Mouse (Mus musculus) MEL (cell line): ENCODE measurements around the gene Tmprss12. TPM values are rescaled to one million over a fixed set of nuclear protein-coding genes. Genes with fewer than 3 reads are reported as not detected.
"Not testable (repeated sequence)": the region's sequence is repeated elsewhere in the genome, so short reads cannot be mapped to it uniquely, and the experiment has no call there.

Experiments
- DNase-seq: peaks from one replicate; pipeline ENCODE4 v3.0.0; 2011; ENCODE audit warnings: low read depth, low spot score
- H3K27ac ChIP-seq: 2 replicates; pipeline ENCODE4 v1.5.1; 2012; ENCODE audit warnings: low read depth, mild to moderate bottlenecking, control low read depth, low read length, moderate library complexity; ENCODE audit not compliant: control insufficient read depth
- H3K27me3 ChIP-seq, 2 experiments: fragments of 150-350 bp in 1 of 2; sonication (generic) in 1 of 2; 2 replicates each; pipeline ENCODE4 v1.6.1; 2012; ENCODE audit warnings: low read length in 2 of 2, mild to moderate bottlenecking in 2 of 2, improper control_type of control experiment in 1 of 2, moderate library complexity in 1 of 2; ENCODE audit not compliant: insufficient read depth in 2 of 2, control insufficient read depth in 1 of 2
- H3K36me3 ChIP-seq, 2 experiments: 2 replicates each; pipeline ENCODE4 v1.6.1; 2012 to 2014; ENCODE audit warnings: low read length in 2 of 2, improper control_type of control experiment in 1 of 2, inconsistent platforms in 1 of 2, mild to moderate bottlenecking in 1 of 2; ENCODE audit not compliant: insufficient read depth in 2 of 2, control insufficient read depth in 1 of 2
- H3K4me1 ChIP-seq, 2 experiments: fragments of 150-350 bp in 1 of 2; sonication (generic) in 1 of 2; 2 replicates each; pipeline ENCODE4 v1.6.1; 2012; ENCODE audit warnings: low read length in 2 of 2, improper control_type of control experiment in 1 of 2, mild to moderate bottlenecking in 1 of 2; ENCODE audit not compliant: insufficient read depth in 2 of 2, control insufficient read depth in 1 of 2
- H3K4me3 ChIP-seq, 2 experiments: fragments of 150-350 bp in 1 of 2; sonication (generic) in 1 of 2; 2 replicates each; pipeline ENCODE4 v1.5.1; 2012; ENCODE audit warnings: low read depth in 2 of 2, low read length in 2 of 2, mild to moderate bottlenecking in 2 of 2, moderate library complexity in 2 of 2, control low read depth in 1 of 2, improper control_type of control experiment in 1 of 2; ENCODE audit not compliant: control insufficient read depth in 1 of 2, insufficient read depth in 1 of 2
- H3K79me2 ChIP-seq: 2 replicates; pipeline ENCODE4 v1.6.1; 2012; ENCODE audit warnings: mild to moderate bottlenecking, low read length, moderate library complexity; ENCODE audit not compliant: control insufficient read depth, poor library complexity, insufficient read depth
- H3K9ac ChIP-seq: 2 replicates; pipeline ENCODE4 v1.6.1; 2012; ENCODE audit warnings: low read depth, mild to moderate bottlenecking, control low read depth, low read length, moderate library complexity; ENCODE audit not compliant: control insufficient read depth, poor library complexity, severe bottlenecking
- H3K9me3 ChIP-seq: fragments of 150-350 bp; sonication (generic); replicated peaks from 2 replicates; pipeline ENCODE4 v1.6.1; 2012; ENCODE audit warnings: mild to moderate bottlenecking, low read length, improper control_type of control experiment, moderate library complexity; ENCODE audit not compliant: insufficient read depth
- BHLHE40 ChIP-seq: IDR thresholded peaks from 2 replicates; pipeline ENCODE4 v1.6.1; 2012; ENCODE audit warnings: low read depth, mild to moderate bottlenecking, inconsistent platforms, low read length, improper control_type of control experiment, borderline replicate concordance
- CHD1 ChIP-seq: IDR thresholded peaks from 2 replicates; pipeline ENCODE4 v1.6.1; 2012; ENCODE audit warnings: low read depth, mild to moderate bottlenecking, inconsistent platforms, low read length, improper control_type of control experiment
- CHD2 ChIP-seq: IDR thresholded peaks from 2 replicates; pipeline ENCODE4 v1.6.1; 2011; ENCODE audit warnings: low read length, improper control_type of control experiment
- CTCF ChIP-seq, 3 experiments: IDR thresholded peaks in 2 of 3; conservative IDR thresholded peaks in 1 of 3; 2 replicates each; pipeline ENCODE4 v1.5.1; 2011 to 2012; ENCODE audit warnings: low read length in 3 of 3, low read depth in 2 of 3, mild to moderate bottlenecking in 2 of 3, improper control_type of control experiment in 1 of 3, inconsistent platforms in 1 of 3, mixed read lengths in 1 of 3, moderate library complexity in 1 of 3; ENCODE audit not compliant: control insufficient read depth in 1 of 3, insufficient read depth in 1 of 3, poor library complexity in 1 of 3, severe bottlenecking in 1 of 3
- E2F4 ChIP-seq: IDR thresholded peaks from 2 replicates; pipeline ENCODE4 v1.6.1; 2011; ENCODE audit warnings: low read depth, low read length, improper control_type of control experiment, borderline replicate concordance
- ELF1 ChIP-seq: IDR thresholded peaks from 2 replicates; pipeline ENCODE4 v1.6.1; 2014; ENCODE audit warnings: low read depth, mild to moderate bottlenecking, inconsistent platforms, low read length, improper control_type of control experiment, moderate library complexity
- ETS1 ChIP-seq: IDR thresholded peaks from 2 replicates; pipeline ENCODE4 v1.6.1; 2012; ENCODE audit warnings: low read depth, mild to moderate bottlenecking, inconsistent platforms, low read length, improper control_type of control experiment, moderate library complexity
- HCFC1 ChIP-seq: IDR thresholded peaks from 2 replicates; pipeline ENCODE4 v1.6.1; 2012; ENCODE audit warnings: low read depth, mild to moderate bottlenecking, inconsistent platforms, low read length, improper control_type of control experiment, moderate library complexity
- KAT2A ChIP-seq: conservative IDR thresholded peaks from 2 replicates; pipeline ENCODE4 v1.6.1; 2012; ENCODE audit warnings: low read depth, low read length, improper control_type of control experiment, inconsistent platforms
- MEF2A ChIP-seq: IDR thresholded peaks from 2 replicates; pipeline ENCODE4 v1.6.1; 2014; ENCODE audit warnings: low read depth, mild to moderate bottlenecking, inconsistent platforms, low read length, improper control_type of control experiment; ENCODE audit not compliant: poor library complexity, insufficient replicate concordance, severe bottlenecking; ENCODE audit errors: extremely low read depth
- NRF1 ChIP-seq: IDR thresholded peaks from 2 replicates; pipeline ENCODE4 v1.6.1; 2014; ENCODE audit warnings: low read depth, mild to moderate bottlenecking, inconsistent platforms, low read length, improper control_type of control experiment, moderate library complexity; ENCODE audit not compliant: poor library complexity, insufficient read depth, severe bottlenecking
- POLR2AphosphoS2 ChIP-seq: IDR thresholded peaks from 2 replicates; pipeline ENCODE4 v1.6.1; 2011; ENCODE audit warnings: low read length, improper control_type of control experiment
- RAD21 ChIP-seq: IDR thresholded peaks from 2 replicates; pipeline ENCODE4 v1.6.1; 2011; ENCODE audit warnings: mild to moderate bottlenecking, low read depth, low read length, improper control_type of control experiment
- RCOR1 ChIP-seq: IDR thresholded peaks from 2 replicates; pipeline ENCODE4 v1.6.1; 2012; ENCODE audit warnings: low read depth, mild to moderate bottlenecking, inconsistent platforms, low read length, improper control_type of control experiment
- TAL1 ChIP-seq: IDR thresholded peaks from 2 replicates; pipeline ENCODE4 v1.6.1; 2012; ENCODE audit warnings: mild to moderate bottlenecking, inconsistent platforms, low read length, moderate library complexity, mixed read lengths
- TBP ChIP-seq: IDR thresholded peaks from 2 replicates; pipeline ENCODE4 v1.8.0; 2011; ENCODE audit warnings: low read depth, low read length, improper control_type of control experiment
- USF1 ChIP-seq: IDR thresholded peaks from 2 replicates; pipeline ENCODE4 v1.6.1; 2014; ENCODE audit warnings: low read depth, mild to moderate bottlenecking, inconsistent platforms, low read length, improper control_type of control experiment, moderate library complexity
- ZKSCAN1 ChIP-seq: IDR thresholded peaks from 2 replicates; pipeline ENCODE4 v1.6.1; 2012; ENCODE audit warnings: low read depth, mild to moderate bottlenecking, inconsistent platforms, low read length, improper control_type of control experiment, moderate library complexity
- ZNF384 ChIP-seq: IDR thresholded peaks from 2 replicates; pipeline ENCODE4 v1.6.1; 2012; ENCODE audit warnings: low read depth, mild to moderate bottlenecking, inconsistent platforms, low read length, improper control_type of control experiment
- polyA plus RNA-seq, 2 experiments: library from polyadenylated mRNA; stranded (reverse) in 1 of 2; unstranded in 1 of 2; fragments of >175 nt in 1 of 2; fragments of >200 nt in 1 of 2; gene quantifications; 2 replicates each; pipeline versions ENCODE4 v1.2.1 to v1.2.4; 2012; ENCODE audit warnings: low replicate concordance in 2 of 2, low read depth in 1 of 2; ENCODE audit not compliant: insufficient read length in 2 of 2, insufficient read depth in 1 of 2, missing spikeins in 1 of 2
- total RNA-seq: library from RNA; depleted of rRNA; stranded (reverse); fragments of 300-350 nt; gene quantifications from 2 replicates; pipeline ENCODE4 v1.2.3, GENCODE M21; 2012

Tmprss12 gene
- total and polyA plus RNA-seq, 3 experiments, result not detected

DNA sequence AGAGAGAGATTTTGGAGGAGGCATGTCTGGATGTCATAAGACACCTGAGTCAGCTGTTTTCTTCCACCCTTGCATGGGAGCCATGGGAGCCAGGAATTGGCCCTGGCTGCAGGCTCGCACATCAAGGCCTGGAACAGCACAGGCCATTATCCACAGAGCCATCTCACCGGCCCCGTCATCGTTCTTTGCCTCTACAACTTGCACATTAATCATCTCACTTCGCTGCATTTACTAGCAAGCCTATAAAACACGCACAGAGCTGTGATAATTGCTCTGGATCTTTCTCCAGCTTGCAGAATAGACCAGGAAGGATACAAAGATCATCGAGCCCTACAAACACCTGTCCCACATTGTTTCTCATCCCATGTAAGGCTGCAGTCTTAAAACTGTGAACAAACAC lies 50.1 kb downstream of the Tmprss12 start:
- no peak overlapping the region for H3K9ac ChIP-seq
- no peak overlapping the region for H3K27ac ChIP-seq
- no peaks in the 10 kb centered on the region for H3K27me3 ChIP-seq
- H3K9me3 ChIP-seq, result no peaks in the 10 kb centered on the region
- TF ChIP-seq POLR2AphosphoS2 (no peak), RCOR1 (no peak), E2F4 (no peak), ETS1 (no peak), RAD21 (no peak), MEF2A (no peak), TAL1 (no peak), NRF1 (no peak), BHLHE40 (no peak), CHD1 (no peak), ZKSCAN1 (no peak), USF1 (no peak), ELF1 (no peak), HCFC1 (no peak), TBP (no peak), CHD2 (no peak), ZNF384 (no peak), KAT2A (no peak)
- no peaks in the 10 kb centered on the region for H3K79me2 ChIP-seq
- H3K4me3 ChIP-seq, result no peak overlapping the region
- H3K36me3 ChIP-seq, result peaks cover 0 to 3% of the 10 kb centered on the region in 2 experiments; a peak in 1 of 4 replicates
- no peak for DNase-seq
- peaks cover 3 to 4% of the 10 kb centered on the region in 2 experiments for H3K4me1 ChIP-seq

DNA sequence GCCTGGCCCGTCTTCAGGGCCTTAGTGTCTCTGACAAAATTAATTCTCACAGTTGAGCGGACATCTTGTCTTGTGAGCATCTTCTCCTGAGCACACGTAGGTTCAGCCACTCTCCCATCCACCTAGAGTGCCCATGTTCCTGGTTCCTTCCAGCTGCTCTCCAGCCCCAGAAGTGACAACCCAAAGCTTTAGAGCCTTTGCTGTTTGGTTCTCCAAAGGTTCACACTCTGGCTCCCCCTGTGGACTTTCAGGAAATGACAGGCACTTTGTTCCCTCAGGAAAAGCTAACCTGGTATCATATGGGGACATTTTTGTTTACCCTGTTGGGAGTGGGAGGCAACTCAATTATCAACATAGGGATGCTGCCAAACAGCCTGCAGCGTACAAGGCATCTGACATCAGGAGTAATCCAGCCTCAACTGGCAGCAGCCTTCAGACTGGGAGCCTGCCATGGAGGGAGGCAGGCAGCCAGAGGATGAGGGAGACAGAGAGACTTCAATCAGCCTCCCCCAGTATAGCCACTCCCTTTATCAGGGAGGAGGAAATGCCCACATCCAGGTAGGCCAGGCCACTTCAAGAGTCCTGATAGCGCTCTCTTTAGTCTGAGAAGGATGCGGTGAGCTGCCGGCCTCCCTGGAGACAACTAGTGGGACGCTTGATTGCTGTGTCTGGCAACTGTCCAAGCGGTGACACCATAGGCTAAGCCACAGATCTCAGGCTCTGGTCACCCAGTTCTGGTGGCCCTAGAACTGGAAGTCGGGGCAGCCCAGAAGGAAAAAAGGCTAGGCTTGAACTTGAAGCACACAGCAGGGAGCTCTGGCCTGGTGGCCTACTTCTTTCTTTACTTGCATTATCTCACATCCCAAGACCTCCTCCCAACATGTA lies 51.7 kb downstream of the Tmprss12 start:
- H3K4me1 ChIP-seq, H3K27ac ChIP-seq, DNase-seq, H3K9me3 ChIP-seq, H3K79me2 ChIP-seq, H3K9ac ChIP-seq, H3K36me3 ChIP-seq, H3K27me3 ChIP-seq, H3K4me3 ChIP-seq: not testable (repeated sequence)
- TF ChIP-seq CTCF (IDR thresholded peaks at IDR 0.05 in 2 of 3, conservative IDR thresholded peaks at IDR 0.05 in 1 of 3; ENCODE audit: control insufficient read depth in 1 of 3, insufficient read depth in 1 of 3, low read depth in 2 of 3, low read length in 3 of 3, poor library complexity in 1 of 3, severe bottlenecking in 1 of 3), result peak in 2 of 3 experiments; percentile 26 to 36; a peak in 4 of 6 replicates
